Mouse (Mus musculus) midbrain, embryonic 13.5 days (tissue): ENCODE results near the gene Fzd4. TPM values are rescaled to one million over a fixed set of nuclear protein-coding genes. Genes with fewer than 3 reads are reported as not detected.
A peak's percentile ranks its signal among the peaks of the same experiment; 100 is the strongest.

ENCODE experiments used
- ATAC-seq: fragments of 200-750 bp; cut with Nextera tagmentation; 2 replicates; pipeline ENCODE4 v1.8.0; 2017; ENCODE audit warnings: mild to moderate bottlenecking, moderate TSS enrichment, moderate library complexity
- H3K27ac ChIP-seq: fragments of 300-500 bp; sonication (generic); 2 replicates; pipeline ENCODE4 v1.5.1; 2015; ENCODE audit warnings: inconsistent platforms, mild to moderate bottlenecking, moderate library complexity
- H3K27me3 ChIP-seq: fragments of 300-500 bp; sonication (generic); 2 replicates; pipeline ENCODE4 v1.6.1; 2015; ENCODE audit warnings: mild to moderate bottlenecking, inconsistent platforms
- H3K36me3 ChIP-seq: fragments of 300-500 bp; sonication (generic); 2 replicates; pipeline ENCODE4 v1.6.1; 2015; ENCODE audit warnings: mild to moderate bottlenecking, inconsistent platforms
- H3K4me1 ChIP-seq: fragments of 300-500 bp; sonication (generic); replicated peaks from 2 replicates; pipeline ENCODE4 v1.6.1; 2015; ENCODE audit warnings: inconsistent platforms
- H3K4me2 ChIP-seq: fragments of 300-500 bp; sonication (generic); replicated peaks from 2 replicates; pipeline ENCODE4 v1.6.1; 2015; ENCODE audit warnings: moderate library complexity, mild to moderate bottlenecking, inconsistent platforms
- H3K4me3 ChIP-seq: fragments of 300-500 bp; sonication (generic); replicated peaks from 2 replicates; pipeline ENCODE4 v1.5.1; 2015; ENCODE audit warnings: mild to moderate bottlenecking, inconsistent platforms
- H3K9ac ChIP-seq: fragments of 300-500 bp; sonication (generic); replicated peaks from 2 replicates; pipeline ENCODE4 v1.6.1; 2015; ENCODE audit warnings: mild to moderate bottlenecking, inconsistent platforms
- H3K9me3 ChIP-seq: fragments of 300-500 bp; sonication (generic); 2 replicates; pipeline ENCODE4 v1.6.1; 2016; ENCODE audit warnings: mild to moderate bottlenecking, inconsistent platforms
- WGBS: fragments of 180-500 bp; shearing (Covaris S2); methylation state at CpG from one replicate; pipeline ENCODE4 v1.1.7; 2015; 5-methylcytosine and 5-hydroxymethylcytosine counted together
- polyA plus RNA-seq: library from polyadenylated mRNA; unstranded; fragments of >200 nt; fragmentation: Nextera tagmentation; extraction: Ambion mirVana; gene quantifications from 2 replicates; pipeline ENCODE4 v1.2.1, GENCODE M21; 2015

Fzd4 gene
- polyA plus RNA-seq, 1 experiment from 2014 or later: 1.3 TPM

GRCm38 (mm10) chr7:89403053-89403972 is 842 bp upstream of the Fzd4 start:
- H3K4me1 ChIP-seq: peaks cover 22% of the 10 kb centered on the region
- WGBS: 5% methylated on average over 52 of the region's 52 CpGs
- peak overlapping the region; percentile 100 for H3K4me2 ChIP-seq
- ATAC-seq: peak; percentile 79
- peaks cover 39% of the 10 kb centered on the region for H3K27me3 ChIP-seq
- peak overlapping the region; percentile 80 for H3K9ac ChIP-seq
- H3K4me3 ChIP-seq: peak overlapping the region; percentile 74
- H3K36me3 ChIP-seq: no peaks in the 10 kb centered on the region
- peak overlapping the region; percentile 83 for H3K27ac ChIP-seq
- H3K9me3 ChIP-seq: no peaks in the 10 kb centered on the region

- Histone ChIP-seq H3K4me1 (peaks cover 22% of the 10 kb centered on the region), H3K4me3 (peak overlapping the region; percentile 74), H3K27me3 (peaks cover 33% of the 10 kb centered on the region), H3K27ac (no peak overlapping the region), H3K9ac (peak overlapping the region; percentile 80), H3K4me2 (peak overlapping the region; percentile 100), H3K9me3 (no peaks in the 10 kb centered on the region), H3K36me3 (no peaks in the 10 kb centered on the region)
- WGBS: 1% methylated on average over 35 of the region's 35 CpGs
- ATAC-seq: no peak; the same call in 1 of the 2 replicates
Measured at GRCm38 (mm10) chr7:89404734-89405440, 732 bp downstream of the Fzd4 start.

GRCm38 (mm10) chr7:89406011-89406410 is 1.9 kb downstream of the Fzd4 start:
- Histone ChIP-seq H3K9ac (no peak overlapping the region), H3K4me2 (no peak overlapping the region; the same call in 1 of the 2 replicates), H3K9me3 (no peaks in the 10 kb centered on the region), H3K36me3 (no peaks in the 10 kb centered on the region), H3K27me3 (peaks cover 30% of the 10 kb centered on the region), H3K4me3 (no peak overlapping the region), H3K27ac (no peak overlapping the region), H3K4me1 (peaks cover 18% of the 10 kb centered on the region)
- WGBS: 66% methylated on average over 1 of the region's 1 CpGs
- ATAC-seq: no peak

GRCm38 (mm10) chr7:89407006-89407940 is 3.1 kb downstream of the Fzd4 start:
- Histone ChIP-seq H3K9me3 (no peaks in the 10 kb centered on the region), H3K9ac (no peak overlapping the region), H3K4me2 (no peak overlapping the region), H3K4me1 (peaks cover 15% of the 10 kb centered on the region), H3K4me3 (no peak overlapping the region), H3K27me3 (peaks cover 19% of the 10 kb centered on the region), H3K36me3 (no peaks in the 10 kb centered on the region), H3K27ac (no peak overlapping the region)
- WGBS: 94% methylated on average over 24 of the region's 24 CpGs
- no peak for ATAC-seq

GRCm38 (mm10) chr7:89410294-89410693 is 6.1 kb downstream of the Fzd4 start:
- H3K36me3 ChIP-seq: no peaks in the 10 kb centered on the region
- no peak for ATAC-seq
- H3K4me2 ChIP-seq: no peak overlapping the region
- no peak overlapping the region for H3K4me3 ChIP-seq
- H3K9me3 ChIP-seq: no peaks in the 10 kb centered on the region
- peaks cover 7% of the 10 kb centered on the region; the same call in 1 of the 2 replicates for H3K27me3 ChIP-seq
- no peaks in the 10 kb centered on the region for H3K4me1 ChIP-seq
- H3K27ac ChIP-seq: no peak overlapping the region
- 80% methylated on average over 4 of the region's 4 CpGs for WGBS
- H3K9ac ChIP-seq: no peak overlapping the region

GRCm38 (mm10) chr7:89411346-89411745 is 7.2 kb downstream of the Fzd4 start:
- 93% methylated on average over 3 of the region's 3 CpGs for WGBS
- Histone ChIP-seq H3K4me2 (no peak overlapping the region), H3K27ac (no peak overlapping the region), H3K4me1 (no peaks in the 10 kb centered on the region), H3K9ac (no peak overlapping the region), H3K9me3 (no peaks in the 10 kb centered on the region), H3K27me3 (no peaks in the 10 kb centered on the region), H3K36me3 (no peaks in the 10 kb centered on the region), H3K4me3 (no peak overlapping the region)
- no peak for ATAC-seq

- 87% methylated on average over 7 of the region's 7 CpGs for WGBS
- H3K4me1 ChIP-seq: no peaks in the 10 kb centered on the region
Measured at GRCm38 (mm10) chr7:89412094-89412493, 7.9 kb downstream of the Fzd4 start.

GRCm38 (mm10) chr7:89416027-89416426 is 11.9 kb downstream of the Fzd4 start:
- no peaks in the 10 kb centered on the region for H3K36me3 ChIP-seq
- no peaks in the 10 kb centered on the region for H3K27me3 ChIP-seq
- no peak overlapping the region for H3K27ac ChIP-seq
- no peak overlapping the region for H3K9ac ChIP-seq
- no peaks in the 10 kb centered on the region for H3K9me3 ChIP-seq
- no peaks in the 10 kb centered on the region for H3K4me1 ChIP-seq
- no peak for ATAC-seq
- no peak overlapping the region for H3K4me3 ChIP-seq
- WGBS: 72% methylated on average over 4 of the region's 4 CpGs
- no peak overlapping the region for H3K4me2 ChIP-seq

More at GRCm38 (mm10) chr7:89412094-89412493, 7.9 kb downstream of the Fzd4 start:
- H3K27me3 ChIP-seq: no peaks in the 10 kb centered on the region
- H3K36me3 ChIP-seq: no peaks in the 10 kb centered on the region
- H3K9ac ChIP-seq: no peak overlapping the region
- ATAC-seq: no peak
- H3K4me3 ChIP-seq: no peak overlapping the region
- no peak overlapping the region for H3K4me2 ChIP-seq
- H3K9me3 ChIP-seq: no peaks in the 10 kb centered on the region
- H3K27ac ChIP-seq: no peak overlapping the region

- Histone ChIP-seq H3K4me1 (no peaks in the 10 kb centered on the region), H3K4me2 (no peak overlapping the region), H3K4me3 (no peak overlapping the region), H3K27me3 (no peaks in the 10 kb centered on the region), H3K9me3 (no peaks in the 10 kb centered on the region), H3K27ac (no peak overlapping the region), H3K9ac (no peak overlapping the region), H3K36me3 (no peaks in the 10 kb centered on the region)
- ATAC-seq: no peak
- WGBS: 88% methylated on average over 2 of the region's 2 CpGs
Measured at GRCm38 (mm10) chr7:89417707-89418106, 13.6 kb downstream of the Fzd4 start.

GRCm38 (mm10) chr7:89418127-89418653 is 14.0 kb downstream of the Fzd4 start:
- Histone ChIP-seq H3K36me3 (no peaks in the 10 kb centered on the region), H3K9me3 (no peaks in the 10 kb centered on the region), H3K9ac (no peak overlapping the region), H3K4me3 (no peak overlapping the region), H3K27ac (no peak overlapping the region), H3K4me2 (no peak overlapping the region), H3K27me3 (no peaks in the 10 kb centered on the region), H3K4me1 (no peaks in the 10 kb centered on the region)
- WGBS: 82% methylated on average over 8 of the region's 8 CpGs
- ATAC-seq: no peak

GRCm38 (mm10) chr7:89418917-89419679 is 14.9 kb downstream of the Fzd4 start:
- Histone ChIP-seq H3K9me3 (no peaks in the 10 kb centered on the region), H3K4me1 (no peaks in the 10 kb centered on the region), H3K9ac (no peak overlapping the region), H3K4me2 (no peak overlapping the region), H3K27ac (no peak overlapping the region), H3K36me3 (no peaks in the 10 kb centered on the region), H3K27me3 (no peaks in the 10 kb centered on the region), H3K4me3 (no peak overlapping the region)
- WGBS: 67% methylated on average over 3 of the region's 3 CpGs
- peak; percentile 55; the same call in 1 of the 2 replicates for ATAC-seq
